Mouse (Mus musculus) kidney, adult 8-10 months (tissue): ENCODE measurements around the gene Vnn1.
A peak's percentile ranks its signal among the peaks of the same experiment; 100 is the strongest.

Experiments
- DNase-seq, 2 experiments: peaks; one replicate each; pipeline ENCODE4 v3.0.0; 2022

The Vnn1 gene

DNA sequence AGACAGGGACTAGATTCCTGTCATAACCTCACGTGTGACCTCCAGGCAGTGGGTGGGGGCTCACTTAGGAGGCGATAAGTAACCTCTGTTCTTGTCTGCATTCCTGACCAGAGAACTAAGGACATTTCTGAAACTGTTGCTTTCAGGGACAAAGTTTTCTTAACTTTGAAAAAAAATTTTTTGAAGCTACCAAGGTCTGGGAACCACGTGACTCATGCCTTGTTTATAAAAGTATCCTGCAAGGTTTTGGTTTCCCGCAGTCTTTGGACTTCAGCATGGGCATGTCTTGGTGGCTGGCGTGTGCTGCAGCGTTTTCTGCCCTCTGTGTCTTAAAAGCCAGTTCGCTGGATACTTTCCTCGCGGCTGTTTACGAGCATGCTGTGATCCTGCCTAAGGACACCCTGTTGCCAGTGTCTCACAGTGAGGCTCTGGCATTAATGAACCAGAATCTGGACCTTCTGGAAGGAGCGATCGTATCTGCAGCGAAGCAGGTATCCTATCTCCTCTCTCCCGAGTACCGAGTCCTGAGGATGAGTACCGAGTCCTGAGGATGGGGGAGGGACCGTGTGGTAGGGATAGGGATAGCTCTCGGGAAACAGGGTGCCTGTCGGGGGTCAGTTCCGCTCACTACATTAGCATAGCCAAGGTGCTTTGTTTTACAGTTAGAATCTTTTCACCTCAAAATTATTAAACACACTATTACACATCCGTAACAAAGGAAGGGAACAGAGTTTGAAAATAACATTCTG, at the start of gene Vnn1:
TSS of gene Vnn1 (plus strand) at position 88 of the 749 bp plus-strand sequence.
- peak; percentile 66 to 76 for DNase-seq

DNA sequence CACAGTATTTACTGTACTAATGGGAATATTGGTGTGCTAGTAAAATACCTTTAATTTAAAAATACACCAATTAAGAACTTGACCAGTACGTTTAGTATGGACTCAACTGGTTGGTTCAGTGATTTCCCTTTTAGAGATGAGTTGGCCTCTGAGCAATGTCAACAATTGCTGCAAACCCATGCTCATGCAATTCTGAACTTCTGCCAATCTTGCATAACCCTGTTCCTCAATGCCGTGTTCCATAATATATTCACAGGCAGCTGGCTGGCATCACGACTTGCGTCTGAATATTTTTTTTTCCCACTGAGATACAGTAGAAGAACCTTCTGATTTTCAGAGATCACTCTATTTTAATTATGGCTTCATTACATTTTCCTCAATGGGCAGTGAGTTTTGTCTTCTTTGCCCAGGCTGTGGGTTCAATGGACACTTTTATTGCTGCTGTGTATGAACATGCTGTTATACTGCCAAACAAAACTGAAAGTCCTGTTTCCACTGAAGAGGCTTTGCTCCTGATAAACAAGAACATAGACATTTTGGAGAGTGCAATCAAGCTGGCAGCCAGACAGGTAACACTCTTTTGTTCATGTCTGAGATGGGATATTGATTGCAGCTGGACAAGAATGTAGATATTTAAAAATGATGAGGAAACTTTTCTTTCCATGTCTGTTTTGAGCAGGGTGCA, 43.1 kb upstream of the Vnn1 start, which contains the start of gene Vnn3:
TSS of gene Vnn3 (plus strand) at position 235 of the 685 bp plus-strand sequence.
- DNase-seq: no peak

DNA sequence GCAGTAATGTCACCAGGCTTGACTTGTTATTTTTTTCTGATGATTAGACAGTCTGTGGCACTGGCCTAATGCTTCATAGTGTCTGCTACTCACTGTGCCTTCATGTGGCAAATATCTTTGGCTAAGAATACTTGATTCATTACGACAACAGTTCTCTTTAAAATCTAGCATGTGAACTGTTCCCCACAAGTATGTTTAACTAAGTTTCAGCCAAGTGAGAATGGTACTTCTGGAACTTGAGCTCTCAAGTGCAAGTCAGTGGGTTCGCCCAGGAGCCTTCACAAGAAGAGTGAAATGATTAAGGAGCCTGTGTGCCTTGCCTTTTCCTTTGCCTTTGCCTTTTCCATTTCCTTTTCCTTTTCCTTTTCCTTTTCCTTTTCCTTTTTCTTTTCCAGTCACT, 42.4 kb upstream of the Vnn1 start:
- DNase-seq: no peak

DNA sequence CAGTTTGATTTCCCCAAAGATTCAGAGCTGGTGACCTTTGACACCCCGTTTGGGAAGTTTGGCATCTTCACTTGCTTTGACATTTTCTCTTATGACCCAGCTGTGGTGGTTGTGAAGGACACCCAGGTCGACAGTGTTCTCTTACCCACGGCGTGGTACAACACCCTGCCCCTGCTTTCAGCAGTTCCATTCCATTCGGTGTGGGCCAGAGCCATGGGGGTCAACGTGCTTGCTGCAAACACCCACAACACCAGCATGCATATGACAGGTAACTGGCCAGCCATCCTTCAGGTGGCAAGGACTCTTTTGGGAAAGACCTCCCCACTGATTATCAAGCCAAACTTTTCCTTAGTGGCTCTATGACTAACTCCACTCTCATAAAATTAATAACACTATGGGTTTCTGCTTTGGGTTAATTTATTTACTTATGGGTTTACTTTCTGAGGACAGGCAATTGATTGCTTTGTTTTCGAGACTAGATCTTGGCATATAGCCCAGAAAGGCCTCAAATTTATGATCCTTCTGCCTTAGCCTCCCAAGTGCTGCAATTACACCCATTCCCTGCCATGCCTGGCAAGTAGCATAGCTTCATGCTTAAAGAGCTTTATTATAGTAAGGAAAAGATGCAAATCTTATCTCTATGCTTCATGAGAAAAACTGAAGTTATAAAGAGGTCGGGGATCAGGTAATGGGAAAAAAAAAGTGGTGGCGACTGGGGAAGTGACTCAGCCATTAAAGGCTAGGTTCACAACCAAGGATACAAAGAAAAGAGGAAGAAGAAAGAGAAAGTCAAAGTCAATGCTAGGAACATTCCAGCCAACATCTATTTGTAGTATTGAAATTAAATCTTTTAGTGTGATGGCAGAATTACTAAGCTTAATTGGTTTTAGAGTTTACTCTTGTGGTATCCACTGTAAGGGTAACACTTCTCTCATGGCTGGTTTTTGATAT, 29.9 kb upstream of the Vnn1 start:
- no peak for DNase-seq

- peak in 1 of 2 experiments; percentile 56 for DNase-seq
Observed at GRCm38 (mm10) chr10:23880695-23881094, 13.8 kb upstream of the Vnn1 start.

DNA sequence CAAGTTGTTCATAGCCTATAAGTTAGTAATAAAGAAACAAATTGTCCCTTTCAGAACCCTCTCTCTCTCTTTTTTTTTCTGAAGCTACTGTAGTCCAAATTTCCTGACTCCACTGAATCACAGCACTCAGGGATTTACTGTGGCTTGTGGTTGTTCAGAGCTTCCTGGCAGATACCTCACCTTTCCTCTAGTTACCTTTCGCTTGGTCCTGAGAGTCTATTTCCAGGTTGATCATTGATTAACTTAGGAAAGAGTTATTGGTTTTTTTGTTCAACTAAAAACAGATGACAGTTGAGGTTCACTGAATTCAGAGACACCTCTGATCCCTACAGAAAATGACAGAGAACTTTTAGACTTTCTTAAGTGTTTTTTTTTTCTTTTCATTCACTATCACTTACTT, 9.6 kb upstream of the Vnn1 start:
- peak in 1 of 2 experiments; percentile 56 for DNase-seq

DNA sequence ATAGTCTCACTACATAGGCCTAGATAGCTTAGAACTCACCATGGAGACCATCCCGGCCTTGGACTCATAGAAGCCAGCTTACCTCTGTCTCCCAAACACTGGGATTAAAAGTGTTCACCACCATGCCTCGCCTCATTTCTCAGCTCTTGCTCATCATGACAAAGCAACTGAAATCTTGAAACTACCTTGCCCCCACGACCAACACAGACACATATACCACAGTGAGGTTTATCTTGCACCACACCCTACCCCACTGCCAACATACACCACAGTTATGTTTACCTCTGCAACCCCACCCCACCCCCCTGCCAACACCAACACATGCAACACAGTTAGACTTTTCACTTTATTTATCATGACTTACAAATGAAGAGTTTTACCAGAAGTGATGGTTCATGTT, 8.4 kb upstream of the Vnn1 start:
- no peak for DNase-seq

GRCm38 (mm10) chr10:23892987-23893386, 1.5 kb upstream of the Vnn1 start:
- no peak for DNase-seq

- DNase-seq: peak; percentile 30 to 38
Observed at GRCm38 (mm10) chr10:23895376-23895775, 888 bp downstream of the Vnn1 start.

DNA sequence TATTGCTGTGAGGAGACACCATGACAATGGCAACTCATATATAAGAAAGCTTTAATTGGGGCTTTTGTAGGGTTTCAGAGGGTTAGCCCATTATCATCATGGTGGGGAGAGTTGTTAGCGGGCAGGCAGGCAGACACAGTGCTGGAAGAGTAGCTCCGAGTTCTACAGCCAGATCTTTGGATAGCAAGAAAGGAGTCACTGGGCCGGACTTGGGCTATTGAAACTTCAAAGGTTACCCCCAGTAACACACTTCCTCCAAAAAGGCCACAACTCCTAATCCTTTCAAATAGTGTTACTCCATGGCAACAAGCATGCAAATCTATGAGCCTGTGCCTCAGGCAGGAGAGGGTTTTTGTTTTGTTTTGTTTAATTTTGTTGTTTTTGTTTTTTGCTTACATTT, 6.6 kb downstream of the Vnn1 start:
- DNase-seq: no peak

DNA sequence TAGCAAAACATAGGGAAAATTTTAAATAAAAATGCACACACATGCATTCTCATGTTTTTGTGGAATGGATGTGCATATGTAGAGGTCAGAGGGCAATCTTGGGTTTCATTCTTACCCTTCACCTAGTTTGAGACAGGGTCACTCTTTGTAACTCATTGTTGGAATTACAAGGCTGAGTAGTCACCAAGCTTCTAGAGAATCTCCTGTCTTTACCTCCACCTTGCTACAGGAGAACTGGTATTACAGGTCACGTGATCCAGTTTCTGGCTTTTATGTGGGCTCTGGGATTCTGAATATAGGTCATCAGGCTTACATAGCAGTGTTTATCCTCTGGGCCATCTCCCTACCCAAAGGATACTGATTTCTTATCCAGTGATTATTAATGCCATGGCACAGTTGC, 11.2 kb downstream of the Vnn1 start:
- DNase-seq: peak in 1 of 2 experiments; percentile 46

- no peak for DNase-seq
Observed at GRCm38 (mm10) chr10:23920056-23920455, 25.6 kb downstream of the Vnn1 start, which contains the start of gene Taar1. Gene Taar1, plus strand, starts transcription at chr10:23920356.

GRCm38 (mm10) chr10:23922468-23922867, 28.0 kb downstream of the Vnn1 start:
- DNase-seq: no peak

DNA sequence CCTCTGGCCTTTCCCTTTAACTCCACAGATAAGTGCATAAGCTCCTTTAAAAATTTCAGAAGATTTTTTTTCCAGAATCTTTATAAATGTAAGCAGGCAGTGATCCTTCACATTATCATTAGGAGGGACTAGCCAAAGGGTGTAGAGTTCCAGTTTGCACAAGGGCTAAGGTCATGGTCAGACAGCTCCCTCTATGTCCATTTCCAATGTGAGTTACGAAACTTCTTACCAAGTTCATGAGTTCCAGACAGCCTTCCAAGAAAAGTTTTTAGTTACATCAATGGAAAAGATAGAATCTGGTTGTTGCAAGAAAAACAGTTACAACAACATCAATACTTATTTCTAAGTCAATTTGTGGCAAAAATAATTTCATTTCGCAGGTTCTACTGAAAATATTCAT, 29.5 kb downstream of the Vnn1 start:
- DNase-seq: no peak

- no peak for DNase-seq
Observed at GRCm38 (mm10) chr10:23937613-23938012, 43.1 kb downstream of the Vnn1 start.

DNA sequence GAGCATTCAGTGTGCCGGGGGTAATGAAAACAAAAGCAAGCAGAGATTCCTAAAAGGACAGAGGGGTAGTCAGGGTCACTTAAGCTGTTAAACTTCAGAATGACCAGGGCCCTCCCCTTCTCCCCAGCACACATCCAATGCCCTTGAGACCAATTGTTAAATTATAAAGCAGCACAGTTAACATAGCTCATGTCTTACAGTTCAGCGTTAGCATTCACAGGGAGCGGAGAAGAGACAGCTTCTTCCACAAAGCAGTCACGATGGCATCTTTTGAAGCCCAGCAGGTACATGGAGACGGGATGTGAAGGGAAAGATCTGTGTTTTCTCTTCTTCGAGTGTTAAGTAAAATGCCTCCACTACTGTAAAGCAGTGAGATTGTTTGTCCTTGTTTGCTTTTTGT, 43.8 kb downstream of the Vnn1 start, which contains the start of gene Taar2:
TSS of gene Taar2 (plus strand) at position 261 of the 400 bp plus-strand sequence.
- DNase-seq: no peak

DNA sequence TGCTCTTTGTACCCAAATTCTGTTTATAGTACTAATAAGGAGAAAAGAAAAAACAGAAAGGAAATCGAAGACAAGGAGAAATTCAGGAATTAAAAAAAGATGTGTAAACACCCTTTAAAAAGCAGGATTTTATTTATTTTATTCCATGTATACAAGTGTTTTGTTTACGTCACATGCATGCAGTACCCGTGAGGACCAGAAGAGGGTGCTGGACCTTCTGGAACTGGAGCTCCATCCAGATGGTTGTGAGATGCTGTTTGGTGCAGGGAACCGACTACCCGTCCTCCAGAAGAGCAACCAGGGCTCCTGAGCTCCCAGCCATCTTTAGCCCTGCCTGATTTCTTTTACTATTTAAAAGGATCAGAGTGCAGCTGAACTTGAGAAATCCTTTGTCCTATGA, 48.0 kb downstream of the Vnn1 start:
- DNase-seq: peak in 1 of 2 experiments; percentile 8

DNA sequence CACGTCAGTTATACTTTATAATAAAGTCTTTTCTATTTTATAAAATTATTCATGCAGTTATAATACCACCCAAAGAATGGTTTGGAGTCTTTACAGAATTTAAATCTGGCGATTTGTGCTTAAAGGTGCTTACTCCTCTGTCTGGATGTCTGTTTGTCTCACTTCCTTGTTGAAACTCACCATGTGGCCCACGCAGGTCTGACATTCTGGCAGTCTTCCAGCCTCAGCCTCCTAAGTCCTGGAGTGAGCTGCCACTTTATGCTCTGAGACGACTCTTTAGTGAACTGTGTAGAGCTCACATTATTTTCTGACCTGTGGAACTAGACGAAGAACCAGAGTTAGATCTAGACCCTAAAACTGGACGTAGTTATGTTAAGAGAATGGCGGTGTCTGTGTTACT, 53.5 kb downstream of the Vnn1 start:
- DNase-seq: no peak

DNA sequence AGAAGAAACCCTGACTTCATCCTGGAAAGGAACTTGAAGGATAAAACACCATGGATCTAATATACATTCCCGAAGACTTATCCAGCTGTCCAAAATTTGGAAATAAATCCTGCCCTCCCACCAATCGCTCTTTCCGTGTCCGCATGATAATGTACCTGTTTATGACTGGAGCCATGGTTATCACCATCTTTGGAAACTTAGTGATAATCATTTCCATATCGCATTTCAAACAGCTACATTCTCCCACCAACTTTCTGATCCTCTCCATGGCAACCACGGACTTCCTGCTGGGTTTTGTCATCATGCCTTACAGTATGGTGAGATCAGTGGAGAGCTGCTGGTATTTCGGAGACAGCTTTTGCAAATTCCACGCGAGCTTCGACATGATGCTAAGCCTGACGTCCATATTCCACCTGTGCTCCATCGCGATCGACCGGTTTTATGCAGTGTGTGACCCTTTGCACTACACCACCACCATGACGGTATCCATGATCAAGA, 55.1 kb downstream of the Vnn1 start, which contains the start of gene Taar3:
TSS of gene Taar3 (plus strand) at position 51 of the 498 bp plus-strand sequence.
- no peak for DNase-seq

DNA sequence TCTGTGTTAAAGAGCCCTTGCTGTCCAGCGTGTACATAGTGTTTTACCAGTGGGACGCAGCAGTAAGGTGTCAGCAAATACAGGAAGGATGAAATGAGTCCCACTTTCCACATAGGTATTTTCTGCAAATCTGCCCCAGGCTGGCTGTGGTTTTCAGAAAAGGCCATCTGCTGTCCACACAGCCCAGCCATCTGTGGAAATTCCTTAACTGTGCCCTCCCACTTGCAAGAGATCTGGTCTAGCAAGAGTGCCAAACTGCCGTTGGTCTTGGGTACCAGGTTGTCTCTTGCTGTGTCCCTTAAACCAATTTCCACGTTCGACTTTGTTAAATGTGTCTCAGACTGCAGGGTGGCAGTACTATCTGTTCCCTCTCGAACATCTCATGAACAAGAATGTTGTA, 57.2 kb downstream of the Vnn1 start:
- DNase-seq: no peak
